Mouse (Mus musculus) midbrain, embryonic 11.5 days (tissue): ENCODE results near the gene Pgm5. TPM values are rescaled to one million over a fixed set of nuclear protein-coding genes. Genes with fewer than 3 reads are reported as not detected.

Experiments used
- ATAC-seq: fragments of 200-750 bp; cut with Nextera tagmentation; 2 replicates; pipeline ENCODE4 v1.8.0; 2017; ENCODE audit warnings: moderate TSS enrichment, moderate library complexity; ENCODE audit not compliant: low FRiP score
- DNase-seq: peaks from one replicate; pipeline ENCODE4 v3.0.0; 2015; ENCODE audit warnings: low spot score; ENCODE audit errors: missing footprints
- H3K27ac ChIP-seq: fragments of 300-500 bp; sonication (generic); 2 replicates; pipeline ENCODE4 v1.5.1; 2014; ENCODE audit warnings: low read depth, low read length
- H3K27me3 ChIP-seq: fragments of 300-500 bp; sonication (generic); 2 replicates; pipeline ENCODE4 v1.6.1; 2014; ENCODE audit warnings: mild to moderate bottlenecking, low read length, moderate library complexity, mixed read lengths; ENCODE audit not compliant: control insufficient read depth, insufficient read depth
- H3K36me3 ChIP-seq: fragments of 300-500 bp; sonication (generic); 2 replicates; pipeline ENCODE4 v1.6.1; 2014; ENCODE audit warnings: mild to moderate bottlenecking, low read length, moderate library complexity, mixed read lengths; ENCODE audit not compliant: control insufficient read depth, insufficient read depth
- H3K4me1 ChIP-seq: fragments of 300-500 bp; sonication (generic); 2 replicates; pipeline ENCODE4 v1.6.1; 2014; ENCODE audit warnings: low read length; ENCODE audit not compliant: control insufficient read depth, insufficient read depth
- H3K4me2 ChIP-seq: fragments of 300-500 bp; sonication (generic); 2 replicates; pipeline ENCODE4 v1.6.1; 2014; ENCODE audit warnings: mild to moderate bottlenecking, moderate library complexity
- H3K4me3 ChIP-seq: fragments of 300-500 bp; sonication (generic); 2 replicates; pipeline ENCODE4 v1.5.1; 2014; ENCODE audit warnings: low read depth, low read length
- H3K9ac ChIP-seq: fragments of 300-500 bp; sonication (generic); 2 replicates; pipeline ENCODE4 v1.6.1; 2014; ENCODE audit warnings: low read length
- H3K9me3 ChIP-seq: fragments of 300-500 bp; sonication (generic); 2 replicates; pipeline ENCODE4 v1.6.1; 2016; ENCODE audit warnings: low read length; ENCODE audit not compliant: control insufficient read depth
- WGBS: fragments of 180-500 bp; shearing (Covaris S2); extraction: QIAGEN DNeasy Blood & Tissue Kit; methylation state at CpG from one replicate; pipeline ENCODE4 v1.1.7; 2014; 5-methylcytosine and 5-hydroxymethylcytosine counted together
- polyA plus RNA-seq: library from polyadenylated mRNA; unstranded; fragments of >200 nt; fragmentation: Nextera tagmentation; extraction: Ambion mirVana; gene quantifications from 2 replicates; pipeline ENCODE4 v1.2.1, GENCODE M21; 2014

Gene Pgm5
- polyA plus RNA-seq, 1 experiment from 2014 or later: 0.19 TPM

GRCm38 (mm10) chr19:24873873-24874272, 12.2 kb upstream of the Pgm5 start:
- Histone ChIP-seq H3K9ac (no peak overlapping the region), H3K9me3 (no peaks in the 10 kb centered on the region; the same call in 1 of the 2 replicates), H3K27ac (no peak overlapping the region), H3K27me3 (no peaks in the 10 kb centered on the region), H3K4me2 (no peak overlapping the region), H3K36me3 (no peaks in the 10 kb centered on the region), H3K4me1 (no peaks in the 10 kb centered on the region), H3K4me3 (no peak overlapping the region)
- WGBS: 77% methylated on average over 2 of the region's 2 CpGs
- DNase-seq (no peak), ATAC-seq (no peak)

- DNase-seq (peak; percentile 99), ATAC-seq (peak; percentile 67)
- no peaks in the 10 kb centered on the region for H3K4me1 ChIP-seq
- H3K27ac ChIP-seq: no peak overlapping the region
- WGBS: 26% methylated on average over 18 of the region's 18 CpGs
- H3K27me3 ChIP-seq: no peaks in the 10 kb centered on the region
- no peaks in the 10 kb centered on the region for H3K36me3 ChIP-seq
- peak overlapping the region; percentile 35 for H3K4me2 ChIP-seq
- H3K9me3 ChIP-seq: no peaks in the 10 kb centered on the region
- H3K9ac ChIP-seq: peak overlapping the region; percentile 31; the same call in 1 of the 2 replicates
- peak overlapping the region; percentile 9; the same call in 1 of the 2 replicates for H3K4me3 ChIP-seq
Observed at GRCm38 (mm10) chr19:24871037-24871635, 9.5 kb upstream of the Pgm5 start.

- Histone ChIP-seq H3K4me1 (peaks cover 3% of the 10 kb centered on the region; the same call in 1 of the 2 replicates), H3K4me2 (no peak overlapping the region), H3K27me3 (peaks cover 13% of the 10 kb centered on the region), H3K9me3 (no peaks in the 10 kb centered on the region), H3K36me3 (no peaks in the 10 kb centered on the region), H3K4me3 (no peak overlapping the region), H3K27ac (no peak overlapping the region), H3K9ac (no peak overlapping the region)
- ATAC-seq (no peak), DNase-seq (no peak)
- 88% methylated on average over 9 of the region's 9 CpGs for WGBS
Observed at GRCm38 (mm10) chr19:24865436-24865835, 3.8 kb upstream of the Pgm5 start.

GRCm38 (mm10) chr19:24861276-24861611, 411 bp downstream of the Pgm5 start:
- no peaks in the 10 kb centered on the region for H3K36me3 ChIP-seq
- no peak overlapping the region for H3K27ac ChIP-seq
- peaks cover 13% of the 10 kb centered on the region for H3K27me3 ChIP-seq
- H3K9me3 ChIP-seq: no peaks in the 10 kb centered on the region
- no peak for DNase-seq
- H3K4me3 ChIP-seq: peak overlapping the region; percentile 39
- no peak for ATAC-seq
- H3K4me2 ChIP-seq: peak overlapping the region; percentile 51
- H3K4me1 ChIP-seq: peaks cover 3% of the 10 kb centered on the region; the same call in 1 of the 2 replicates
- whole genome bisulfite sequencing: 22% methylated on average over 13 of the region's 13 CpGs
- peak overlapping the region; percentile 51 for H3K9ac ChIP-seq

GRCm38 (mm10) chr19:24851456-24852315, 10.0 kb downstream of the Pgm5 start:
- Histone ChIP-seq H3K9me3 (no peaks in the 10 kb centered on the region), H3K27ac (no peak overlapping the region), H3K27me3 (no peaks in the 10 kb centered on the region), H3K9ac (no peak overlapping the region), H3K4me3 (no peak overlapping the region), H3K4me1 (peaks cover 5% of the 10 kb centered on the region; the same call in 1 of the 2 replicates), H3K4me2 (no peak overlapping the region), H3K36me3 (no peaks in the 10 kb centered on the region)
- DNase-seq (peak; percentile 75), ATAC-seq (no peak)
- whole genome bisulfite sequencing: 89% methylated on average over 21 of the region's 21 CpGs

- H3K9ac ChIP-seq: no peak overlapping the region
- H3K36me3 ChIP-seq: no peaks in the 10 kb centered on the region
- H3K4me1 ChIP-seq: peaks cover 5% of the 10 kb centered on the region; the same call in 1 of the 2 replicates
- H3K4me2 ChIP-seq: no peak overlapping the region
- 72% methylated on average over 2 of the region's 2 CpGs for WGBS
- H3K9me3 ChIP-seq: no peaks in the 10 kb centered on the region
- no peak overlapping the region for H3K27ac ChIP-seq
- no peak overlapping the region for H3K4me3 ChIP-seq
- DNase-seq: no peak
- no peak for ATAC-seq
- no peaks in the 10 kb centered on the region for H3K27me3 ChIP-seq
Observed at GRCm38 (mm10) chr19:24848844-24849243, 12.8 kb downstream of the Pgm5 start.

GRCm38 (mm10) chr19:24848345-24848744, 13.3 kb downstream of the Pgm5 start:
- no peak overlapping the region for H3K4me2 ChIP-seq
- peaks cover 5% of the 10 kb centered on the region; the same call in 1 of the 2 replicates for H3K4me1 ChIP-seq
- H3K27ac ChIP-seq: no peak overlapping the region
- H3K9ac ChIP-seq: no peak overlapping the region
- ATAC-seq: no peak
- no peak for DNase-seq
- no peak overlapping the region for H3K4me3 ChIP-seq
- no peaks in the 10 kb centered on the region for H3K9me3 ChIP-seq
- no peaks in the 10 kb centered on the region for H3K36me3 ChIP-seq
- no peaks in the 10 kb centered on the region for H3K27me3 ChIP-seq
- 51% methylated on average over 7 of the region's 7 CpGs for WGBS

- WGBS: 65% methylated on average over 7 of the region's 7 CpGs
- no peak overlapping the region for H3K9ac ChIP-seq
- H3K4me1 ChIP-seq: peaks cover 5% of the 10 kb centered on the region; the same call in 1 of the 2 replicates
- H3K4me2 ChIP-seq: no peak overlapping the region
- no peak for ATAC-seq
- H3K27me3 ChIP-seq: no peaks in the 10 kb centered on the region
- H3K4me3 ChIP-seq: no peak overlapping the region
- H3K27ac ChIP-seq: no peak overlapping the region
- no peaks in the 10 kb centered on the region for H3K36me3 ChIP-seq
- DNase-seq: peak; percentile 82
- H3K9me3 ChIP-seq: no peaks in the 10 kb centered on the region
Observed at GRCm38 (mm10) chr19:24845007-24845546, 16.6 kb downstream of the Pgm5 start.

- ATAC-seq: no peak
- 91% methylated on average over 3 of the region's 3 CpGs for WGBS
- no peak overlapping the region for H3K4me3 ChIP-seq
Observed at GRCm38 (mm10) chr19:24842080-24842479, 19.6 kb downstream of the Pgm5 start.

More at GRCm38 (mm10) chr19:24842080-24842479, 19.6 kb downstream of the Pgm5 start:
- Histone ChIP-seq H3K27ac (no peak overlapping the region), H3K4me1 (no peaks in the 10 kb centered on the region), H3K4me2 (no peak overlapping the region), H3K9me3 (no peaks in the 10 kb centered on the region), H3K27me3 (no peaks in the 10 kb centered on the region), H3K36me3 (no peaks in the 10 kb centered on the region), H3K9ac (no peak overlapping the region)
- no peak for DNase-seq
